Mouse (Mus musculus): ENCODE measurements around the gene Kxd1.

DNA sequence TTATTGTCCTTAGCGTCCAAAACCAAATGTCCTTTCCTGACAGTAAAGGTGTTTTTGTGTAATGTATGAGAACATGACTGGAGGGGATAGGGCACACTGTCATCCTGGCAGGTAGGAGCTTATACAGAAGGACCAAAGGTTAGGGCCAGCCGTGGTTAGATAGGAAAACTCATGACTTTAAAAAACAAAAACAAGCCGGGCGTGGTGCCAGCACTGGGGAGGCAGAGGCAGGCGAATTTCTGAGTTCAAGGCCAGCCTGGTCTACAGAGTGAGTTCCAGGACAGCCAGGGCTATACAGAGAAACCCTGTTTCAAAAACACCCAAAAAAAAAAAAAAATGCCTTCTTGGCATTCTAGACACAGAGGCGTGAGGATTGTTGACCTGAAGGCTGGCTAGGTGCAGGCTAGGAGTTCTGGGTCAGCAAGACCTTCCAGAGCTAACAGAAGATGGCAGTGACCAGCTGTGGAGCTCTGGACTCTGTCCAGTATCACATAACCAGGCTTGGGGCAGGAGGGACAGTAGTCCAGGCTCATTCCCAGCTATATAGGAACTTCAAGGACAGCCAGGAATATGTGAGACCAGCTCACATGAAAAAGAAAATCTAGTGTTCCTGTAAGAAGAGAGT, 36.1 kb upstream of the Kxd1 start:
- TF ChIP-seq CTCF (IDR thresholded peaks at IDR 0.05; ENCODE audit: low read depth) (no peak), EP300 (optimal IDR thresholded peaks at IDR 0.05) (no peak)
